Mouse (Mus musculus): Measurements from ENCODE around the gene Ssrp1. TPM values are rescaled to one million over a fixed set of nuclear protein-coding genes. Genes with fewer than 3 reads are reported as not detected.

Ssrp1 gene
- polyA plus RNA-seq, 1 experiment = 120 TPM

- TF ChIP-seq CTCF (IDR thresholded peaks at IDR 0.05; ENCODE audit: control insufficient read depth, insufficient read depth, insufficient replicate concordance, low read depth, low read length) (no peak), POLR2A (IDR thresholded peaks at IDR 0.05; ENCODE audit: control insufficient read depth, low read depth, low read length) (no peak)
- H3K27me3 ChIP-seq (ENCODE audit: control insufficient read depth, insufficient read depth, low read length) = no peaks in the 10 kb centered on the region
- no peak overlapping the region for H3K4me3 ChIP-seq (ENCODE audit: control insufficient read depth, low read depth, low read length)
- H3K4me1 ChIP-seq (ENCODE audit: control insufficient read depth, insufficient read depth, low read length) = peaks cover 10% of the 10 kb centered on the region
- no peak overlapping the region for H3K27ac ChIP-seq (ENCODE audit: control insufficient read depth, insufficient read depth, low read depth, low read length)
- H3K36me3 ChIP-seq (ENCODE audit: control insufficient read depth, insufficient read depth, low read length) = no peaks in the 10 kb centered on the region; the same call in 1 of the 2 replicates
Measured at GRCm38 (mm10) chr2:85049277-85049676, 12.2 kb downstream of the Ssrp1 start.

- no peaks in the 10 kb centered on the region; the same call in 1 of the 2 replicates for H3K36me3 ChIP-seq (ENCODE audit: control insufficient read depth, insufficient read depth, low read length)
Measured at GRCm38 (mm10) chr2:85050001-85050634, 13.1 kb downstream of the Ssrp1 start.

GRCm38 (mm10) chr2:85050746-85051145 lies 13.7 kb downstream of the Ssrp1 start:
- Histone ChIP-seq H3K27ac (ENCODE audit: control insufficient read depth, insufficient read depth, low read depth, low read length) (peak overlapping the region; percentile 40; the same call in 1 of the 2 replicates), H3K4me3 (ENCODE audit: control insufficient read depth, low read depth, low read length) (peak overlapping the region; percentile 8), H3K36me3 (ENCODE audit: control insufficient read depth, insufficient read depth, low read length) (no peaks in the 10 kb centered on the region; the same call in 1 of the 2 replicates), H3K4me1 (ENCODE audit: control insufficient read depth, insufficient read depth, low read length) (peaks cover 10% of the 10 kb centered on the region), H3K27me3 (ENCODE audit: control insufficient read depth, insufficient read depth, low read length) (no peaks in the 10 kb centered on the region)
- no peak for TF ChIP-seq POLR2A (IDR thresholded peaks at IDR 0.05; ENCODE audit: control insufficient read depth, low read depth, low read length)
- no peak for TF ChIP-seq CTCF (IDR thresholded peaks at IDR 0.05; ENCODE audit: control insufficient read depth, insufficient read depth, insufficient replicate concordance, low read depth, low read length)

More at GRCm38 (mm10) chr2:85050001-85050634, 13.1 kb downstream of the Ssrp1 start:
- TF ChIP-seq POLR2A (IDR thresholded peaks at IDR 0.05; ENCODE audit: control insufficient read depth, low read depth, low read length) = no peak
- TF ChIP-seq CTCF (IDR thresholded peaks at IDR 0.05; ENCODE audit: control insufficient read depth, insufficient read depth, insufficient replicate concordance, low read depth, low read length) = no peak
- H3K4me3 ChIP-seq (ENCODE audit: control insufficient read depth, low read depth, low read length) = peak overlapping the region; percentile 8
- peaks cover 10% of the 10 kb centered on the region for H3K4me1 ChIP-seq (ENCODE audit: control insufficient read depth, insufficient read depth, low read length)
- peak overlapping the region; percentile 40; the same call in 1 of the 2 replicates for H3K27ac ChIP-seq (ENCODE audit: control insufficient read depth, insufficient read depth, low read depth, low read length)
- H3K27me3 ChIP-seq (ENCODE audit: control insufficient read depth, insufficient read depth, low read length) = no peaks in the 10 kb centered on the region

- H3K27me3 ChIP-seq (ENCODE audit: control insufficient read depth, insufficient read depth, low read length) = no peaks in the 10 kb centered on the region
- H3K27ac ChIP-seq (ENCODE audit: control insufficient read depth, insufficient read depth, low read depth, low read length) = no peak overlapping the region
- no peak for TF ChIP-seq POLR2A (IDR thresholded peaks at IDR 0.05; ENCODE audit: control insufficient read depth, low read depth, low read length)
- TF ChIP-seq CTCF (IDR thresholded peaks at IDR 0.05; ENCODE audit: control insufficient read depth, insufficient read depth, insufficient replicate concordance, low read depth, low read length) = no peak
- H3K4me1 ChIP-seq (ENCODE audit: control insufficient read depth, insufficient read depth, low read length) = peaks cover 10% of the 10 kb centered on the region
- no peak overlapping the region for H3K4me3 ChIP-seq (ENCODE audit: control insufficient read depth, low read depth, low read length)
- H3K36me3 ChIP-seq (ENCODE audit: control insufficient read depth, insufficient read depth, low read length) = no peaks in the 10 kb centered on the region
Measured at GRCm38 (mm10) chr2:85053192-85053816, 16.3 kb downstream of the Ssrp1 start.

GRCm38 (mm10) chr2:85056711-85057110 lies 19.7 kb downstream of the Ssrp1 start:
- H3K27me3 ChIP-seq (ENCODE audit: control insufficient read depth, insufficient read depth, low read length) = no peaks in the 10 kb centered on the region
- no peaks in the 10 kb centered on the region for H3K36me3 ChIP-seq (ENCODE audit: control insufficient read depth, insufficient read depth, low read length)
- no peak for TF ChIP-seq CTCF (IDR thresholded peaks at IDR 0.05; ENCODE audit: control insufficient read depth, insufficient read depth, insufficient replicate concordance, low read depth, low read length)
- no peak for TF ChIP-seq POLR2A (IDR thresholded peaks at IDR 0.05; ENCODE audit: control insufficient read depth, low read depth, low read length)
- no peak overlapping the region for H3K27ac ChIP-seq (ENCODE audit: control insufficient read depth, insufficient read depth, low read depth, low read length)
- H3K4me1 ChIP-seq (ENCODE audit: control insufficient read depth, insufficient read depth, low read length) = no peaks in the 10 kb centered on the region
- no peak overlapping the region for H3K4me3 ChIP-seq (ENCODE audit: control insufficient read depth, low read depth, low read length)

- Histone ChIP-seq H3K27ac (ENCODE audit: control insufficient read depth, insufficient read depth, low read depth, low read length) (no peak overlapping the region), H3K4me1 (ENCODE audit: control insufficient read depth, insufficient read depth, low read length) (no peaks in the 10 kb centered on the region), H3K27me3 (ENCODE audit: control insufficient read depth, insufficient read depth, low read length) (no peaks in the 10 kb centered on the region), H3K36me3 (ENCODE audit: control insufficient read depth, insufficient read depth, low read length) (no peaks in the 10 kb centered on the region; the same call in 1 of the 2 replicates), H3K4me3 (ENCODE audit: control insufficient read depth, low read depth, low read length) (no peak overlapping the region)
- no peak for TF ChIP-seq CTCF (IDR thresholded peaks at IDR 0.05; ENCODE audit: control insufficient read depth, insufficient read depth, insufficient replicate concordance, low read depth, low read length)
- TF ChIP-seq POLR2A (IDR thresholded peaks at IDR 0.05; ENCODE audit: control insufficient read depth, low read depth, low read length) = no peak
Measured at GRCm38 (mm10) chr2:85059677-85060076, 22.6 kb downstream of the Ssrp1 start.

GRCm38 (mm10) chr2:85060591-85061060 lies 23.6 kb downstream of the Ssrp1 start:
- H3K4me1 ChIP-seq (ENCODE audit: control insufficient read depth, insufficient read depth, low read length) = no peaks in the 10 kb centered on the region
- no peak overlapping the region for H3K4me3 ChIP-seq (ENCODE audit: control insufficient read depth, low read depth, low read length)
- no peaks in the 10 kb centered on the region; the same call in 1 of the 2 replicates for H3K36me3 ChIP-seq (ENCODE audit: control insufficient read depth, insufficient read depth, low read length)
- no peaks in the 10 kb centered on the region for H3K27me3 ChIP-seq (ENCODE audit: control insufficient read depth, insufficient read depth, low read length)
- TF ChIP-seq POLR2A (IDR thresholded peaks at IDR 0.05; ENCODE audit: control insufficient read depth, low read depth, low read length) = no peak
- TF ChIP-seq CTCF (IDR thresholded peaks at IDR 0.05; ENCODE audit: control insufficient read depth, insufficient read depth, insufficient replicate concordance, low read depth, low read length) = no peak
- H3K27ac ChIP-seq (ENCODE audit: control insufficient read depth, insufficient read depth, low read depth, low read length) = no peak overlapping the region
